Mouse (Mus musculus): Measurements from ENCODE around the gene Epo. TPM values are rescaled to one million over a fixed set of nuclear protein-coding genes. Genes with fewer than 3 reads are reported as not detected.

Gene Epo
- total RNA-seq, 1 experiment = 0.36 TPM

DNA sequence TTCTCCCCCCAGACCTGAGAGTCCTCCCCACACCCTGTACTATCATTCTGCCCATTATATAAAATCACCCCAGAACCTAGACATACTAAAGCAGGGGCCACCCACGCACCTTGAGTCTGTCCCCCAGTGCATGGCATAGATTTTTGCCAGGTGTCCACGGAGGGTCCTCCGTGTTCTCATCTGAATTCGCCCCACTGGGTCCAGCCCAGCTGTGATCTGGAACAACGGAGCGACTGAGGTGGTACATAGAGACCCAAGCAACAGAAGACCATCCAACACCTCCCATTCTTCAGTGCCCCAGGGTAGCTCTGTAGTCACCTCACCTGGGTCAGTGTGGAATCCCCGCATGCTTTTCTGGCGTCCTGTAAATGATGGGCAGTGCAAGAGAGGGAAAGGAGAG lies 3.0 kb downstream of the Epo start:
- peaks cover 0 to 17% of the 10 kb centered on the region in 2 experiments; a peak in 2 of 4 replicates for H3K4me1 ChIP-seq (ENCODE audit: control insufficient read depth in 2 of 2, insufficient read depth in 2 of 2, low read length in 2 of 2, poor library complexity in 1 of 2)
- H3K36me3 ChIP-seq (ENCODE audit: control insufficient read depth, insufficient read depth, low read length, poor library complexity, severe bottlenecking) = peaks cover 41% of the 10 kb centered on the region
- H3K27ac ChIP-seq (ENCODE audit: insufficient read depth, low read depth, low read length, poor library complexity, severe bottlenecking) = no peak overlapping the region
- in situ Hi-C loops (cut with MboI; ENCODE audit: low sequenced_read_pairs in 2 of 2, unreplicated experiment in 2 of 2) = no loop called here
- H3K9ac ChIP-seq (ENCODE audit: insufficient read depth, low read depth, low read length, poor library complexity, severe bottlenecking) = no peak overlapping the region
- DNase-seq (ENCODE audit: low read depth, low spot score) = no peak
- no peak for TF ChIP-seq CHD2 (IDR thresholded peaks at IDR 0.05; ENCODE audit: low read depth, low read length)
- TF ChIP-seq HCFC1 (IDR thresholded peaks at IDR 0.05; ENCODE audit: borderline replicate concordance, insufficient read depth, low read length) = no peak
- TF ChIP-seq MAFK (IDR thresholded peaks at IDR 0.05; ENCODE audit: insufficient read depth, low read depth, low read length) = no peak
- TF ChIP-seq ZNF384 (IDR thresholded peaks at IDR 0.05; ENCODE audit: low read depth, low read length) = no peak
- TF ChIP-seq ZC3H11A (IDR thresholded peaks at IDR 0.05; ENCODE audit: borderline replicate concordance, low read depth, low read length) = no peak
- H3K9me3 ChIP-seq (ENCODE audit: control insufficient read depth, insufficient read depth, low read depth, low read length) = no peaks in the 10 kb centered on the region
- 0 out of 4 replicates have a peak overlapping the region, but pooled peaks have one; percentile 28 to 86 for H3K4me3 ChIP-seq (ENCODE audit: insufficient read depth in 1 of 2, low read depth in 1 of 2, low read length in 2 of 2, poor library complexity in 1 of 2, severe bottlenecking in 1 of 2)

GRCm38 (mm10) chr5:137529221-137529995 lies 3.6 kb downstream of the Epo start:
- TF ChIP-seq HCFC1 (IDR thresholded peaks at IDR 0.05; ENCODE audit: borderline replicate concordance, insufficient read depth, low read length) (no peak), ZNF384 (IDR thresholded peaks at IDR 0.05; ENCODE audit: low read depth, low read length) (no peak), ZC3H11A (IDR thresholded peaks at IDR 0.05; ENCODE audit: borderline replicate concordance, low read depth, low read length) (no peak), MAFK (IDR thresholded peaks at IDR 0.05; ENCODE audit: insufficient read depth, low read depth, low read length) (no peak), CHD2 (IDR thresholded peaks at IDR 0.05; ENCODE audit: low read depth, low read length) (no peak)
- H3K27ac ChIP-seq (ENCODE audit: insufficient read depth, low read depth, low read length, poor library complexity, severe bottlenecking) = no peak overlapping the region
- in situ Hi-C loops (cut with MboI; ENCODE audit: low sequenced_read_pairs in 2 of 2, unreplicated experiment in 2 of 2) = no loop called here

DNA sequence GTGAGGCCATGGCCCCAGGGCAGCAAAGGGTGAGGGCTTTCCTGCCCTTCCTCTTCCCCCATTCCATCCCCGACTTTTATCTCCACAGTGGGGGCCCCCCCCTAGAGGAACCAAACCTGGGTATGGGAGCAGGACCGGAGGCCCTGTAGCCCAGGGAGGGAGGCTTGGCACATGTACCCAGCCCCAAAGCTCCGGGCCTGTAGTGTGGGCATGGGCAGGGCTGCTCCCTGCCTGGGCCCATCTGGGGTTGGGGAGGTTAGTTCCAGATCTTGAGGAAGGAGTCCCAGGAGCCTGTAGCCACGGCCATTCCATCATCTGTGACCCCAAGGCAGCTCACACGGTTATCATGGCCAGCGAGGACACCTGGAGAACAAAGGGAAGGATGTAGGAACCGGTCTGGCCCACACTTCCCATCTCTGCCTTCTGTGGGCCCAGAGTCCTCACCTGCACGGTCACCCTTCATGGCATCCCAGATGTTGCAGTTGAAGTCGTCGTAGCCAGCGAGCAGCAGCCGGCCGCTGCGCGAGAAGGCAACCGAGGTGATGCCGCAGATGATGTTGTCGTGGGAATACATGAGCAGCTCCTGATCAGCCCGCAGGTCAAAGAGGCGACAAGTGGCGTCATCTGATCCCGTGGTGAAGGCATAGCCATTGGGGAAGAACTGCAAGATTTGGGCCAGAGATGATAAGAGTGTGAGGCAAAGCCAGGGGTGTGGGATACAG lies 4.6 kb downstream of the Epo start:
- no peak overlapping the region for H3K27ac ChIP-seq (ENCODE audit: insufficient read depth, low read depth, low read length, poor library complexity, severe bottlenecking)
- H3K4me1 ChIP-seq (ENCODE audit: control insufficient read depth in 2 of 2, insufficient read depth in 2 of 2, low read length in 2 of 2, poor library complexity in 1 of 2) = peaks cover 0 to 26% of the 10 kb centered on the region in 2 experiments; a peak in 3 of 4 replicates
- DNase-seq (ENCODE audit: low read depth, low spot score) = no peak
- TF ChIP-seq ZNF384 (IDR thresholded peaks at IDR 0.05; ENCODE audit: low read depth, low read length) = no peak
- no peak for TF ChIP-seq HCFC1 (IDR thresholded peaks at IDR 0.05; ENCODE audit: borderline replicate concordance, insufficient read depth, low read length)
- no peaks in the 10 kb centered on the region for H3K9me3 ChIP-seq (ENCODE audit: control insufficient read depth, insufficient read depth, low read depth, low read length)
- H3K4me3 ChIP-seq (ENCODE audit: insufficient read depth in 1 of 2, low read depth in 1 of 2, low read length in 2 of 2, poor library complexity in 1 of 2, severe bottlenecking in 1 of 2) = no peak overlapping the region
- in situ Hi-C loops (cut with MboI; ENCODE audit: low sequenced_read_pairs in 2 of 2, unreplicated experiment in 2 of 2) = no loop called here
- H3K36me3 ChIP-seq (ENCODE audit: control insufficient read depth, insufficient read depth, low read length, poor library complexity, severe bottlenecking) = peaks cover 57% of the 10 kb centered on the region
- no peak overlapping the region for H3K9ac ChIP-seq (ENCODE audit: insufficient read depth, low read depth, low read length, poor library complexity, severe bottlenecking)

More at GRCm38 (mm10) chr5:137529221-137529995, 3.6 kb downstream of the Epo start:
- H3K4me1 ChIP-seq (ENCODE audit: control insufficient read depth in 2 of 2, insufficient read depth in 2 of 2, low read length in 2 of 2, poor library complexity in 1 of 2) = peaks cover 0 to 22% of the 10 kb centered on the region in 2 experiments; a peak in 3 of 4 replicates
- no peak overlapping the region for H3K9ac ChIP-seq (ENCODE audit: insufficient read depth, low read depth, low read length, poor library complexity, severe bottlenecking)
- no peaks in the 10 kb centered on the region for H3K9me3 ChIP-seq (ENCODE audit: control insufficient read depth, insufficient read depth, low read depth, low read length)
- DNase-seq (ENCODE audit: low read depth, low spot score) = no peak
- H3K4me3 ChIP-seq (ENCODE audit: insufficient read depth in 1 of 2, low read depth in 1 of 2, low read length in 2 of 2, poor library complexity in 1 of 2, severe bottlenecking in 1 of 2) = no peak overlapping the region
- H3K36me3 ChIP-seq (ENCODE audit: control insufficient read depth, insufficient read depth, low read length, poor library complexity, severe bottlenecking) = peaks cover 47% of the 10 kb centered on the region

DNA sequence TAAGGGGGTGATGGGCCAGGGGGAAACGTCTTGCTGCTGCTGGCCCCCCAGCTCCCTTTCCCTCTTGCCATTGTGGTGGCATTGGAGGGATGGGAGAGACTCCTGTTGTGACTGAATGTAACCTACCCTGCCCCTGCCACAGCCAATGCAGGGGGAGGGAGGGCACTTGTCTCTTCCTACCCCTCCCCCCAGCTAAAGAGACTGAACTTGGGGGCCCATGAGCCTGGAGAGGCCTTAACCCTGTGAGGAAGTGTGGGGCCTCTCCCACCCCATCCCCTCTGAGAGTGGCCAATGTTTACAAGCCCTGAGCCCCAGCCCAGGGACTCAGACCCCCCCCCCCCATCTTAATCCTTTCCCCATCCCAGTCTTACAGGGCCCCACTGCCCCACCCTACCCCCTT lies 5.6 kb downstream of the Epo start:
- Histone ChIP-seq H3K9ac (ENCODE audit: insufficient read depth, low read depth, low read length, poor library complexity, severe bottlenecking) (no peak overlapping the region), H3K4me3 (ENCODE audit: insufficient read depth in 1 of 2, low read depth in 1 of 2, low read length in 2 of 2, poor library complexity in 1 of 2, severe bottlenecking in 1 of 2) (no peak overlapping the region), H3K9me3 (ENCODE audit: control insufficient read depth, insufficient read depth, low read depth, low read length) (no peaks in the 10 kb centered on the region), H3K36me3 (ENCODE audit: control insufficient read depth, insufficient read depth, low read length, poor library complexity, severe bottlenecking) (peaks cover 67% of the 10 kb centered on the region), H3K4me1 (ENCODE audit: control insufficient read depth in 2 of 2, insufficient read depth in 2 of 2, low read length in 2 of 2, poor library complexity in 1 of 2) (peaks cover 0 to 33% of the 10 kb centered on the region in 2 experiments; a peak in 3 of 4 replicates), H3K27ac (ENCODE audit: insufficient read depth, low read depth, low read length, poor library complexity, severe bottlenecking) (no peak overlapping the region)
- TF ChIP-seq ZNF384 (IDR thresholded peaks at IDR 0.05; ENCODE audit: low read depth, low read length) = no peak
- TF ChIP-seq CHD2 (IDR thresholded peaks at IDR 0.05; ENCODE audit: low read depth, low read length) = no peak
- TF ChIP-seq MAFK (IDR thresholded peaks at IDR 0.05; ENCODE audit: insufficient read depth, low read depth, low read length) = no peak
- TF ChIP-seq HCFC1 (IDR thresholded peaks at IDR 0.05; ENCODE audit: borderline replicate concordance, insufficient read depth, low read length) = no peak
- no peak for TF ChIP-seq ZC3H11A (IDR thresholded peaks at IDR 0.05; ENCODE audit: borderline replicate concordance, low read depth, low read length)
- in situ Hi-C loops (cut with MboI; ENCODE audit: low sequenced_read_pairs in 2 of 2, unreplicated experiment in 2 of 2) = no loop called here
- DNase-seq (ENCODE audit: low read depth, low spot score) = no peak

Measured in ES-E14 (cell line).